Comparison of ENCODE assay signal across 10 mouse cellular contexts in genomic region chr13:54792259-54793230, GRCm38 (mm10). TPM values are rescaled to one million over a fixed set of nuclear protein-coding genes. Genes with fewer than 3 reads are reported as not detected.
DNase-seq lines count a peak whose midpoint lies in the region; ATAC-seq and TF ChIP-seq lines count a peak whose summit lies in the region.
"Had no signal": no experiment of that assay in that cellular context is flagged by ENCODE, and none has a peak within 500 bp of the region (broad histone marks: within the 10 kb centered on the region; RNA-seq: fewer than 3 reads in every experiment).

No protein-coding gene starts in this region.

- no peaks in the 10 kb centered on the region for H3K9me3 ChIP-seq in liver, embryonic 12.5 days (replicated peaks)
- no peaks in the 10 kb centered on the region for H3K9me3 ChIP-seq in MEL (replicated peaks; ENCODE audit: insufficient read depth, low read length)

- H3K4me2 ChIP-seq in liver, embryonic 12.5 days = no peak overlapping the region

- H3K4me1 ChIP-seq in liver, adult 2 months (ENCODE audit: control insufficient read depth, insufficient read depth, low read length) = peaks cover 4% of the 10 kb centered on the region; the same call in 1 of the 2 replicates
- peaks cover 21% of the 10 kb centered on the region for H3K4me1 ChIP-seq in liver, embryonic 12.5 days
- peaks cover 0 to 5% of the 10 kb centered on the region in 2 experiments; a peak in 2 of 4 replicates for H3K4me1 ChIP-seq in MEL (ENCODE audit: control insufficient read depth in 1 of 2, insufficient read depth in 2 of 2, low read length in 2 of 2)

- ATAC-seq in liver, embryonic 12.5 days = no peak

- no peaks in the 10 kb centered on the region for H3K36me3 ChIP-seq in liver, adult 2 months (ENCODE audit: control insufficient read depth, insufficient read depth, low read length)
- H3K36me3 ChIP-seq in liver, embryonic 12.5 days = no peaks in the 10 kb centered on the region
- H3K36me3 ChIP-seq in MEL (ENCODE audit: control insufficient read depth in 1 of 2, insufficient read depth in 2 of 2, low read length in 2 of 2) = no peaks in the 10 kb centered on the region; a peak in 1 of 4 replicates

- no peak overlapping the region for H3K27ac ChIP-seq in liver, adult 2 months (replicated peaks; ENCODE audit: insufficient read depth, low read depth, low read length)
- no peak overlapping the region for H3K27ac ChIP-seq in liver, embryonic 12.5 days
- H3K27ac ChIP-seq in MEL (ENCODE audit: control insufficient read depth, low read depth, low read length) = no peak overlapping the region

- no peak overlapping the region for H3K4me3 ChIP-seq in liver, adult 2 months (ENCODE audit: insufficient read depth, low read depth, low read length)
- H3K4me3 ChIP-seq in liver, embryonic 12.5 days = no peak overlapping the region
- no peak overlapping the region for H3K4me3 ChIP-seq in MEL (ENCODE audit: control insufficient read depth in 1 of 2, insufficient read depth in 1 of 2, low read depth in 2 of 2, low read length in 2 of 2)

- TF ChIP-seq EP300 in MEL (IDR thresholded peaks at IDR 0.05; ENCODE audit: low read depth in 1 of 2, low read length in 2 of 2) = no peak

- 40% methylated on average over 21 of the region's 21 CpGs for WGBS in liver, adult 2 months
- 12% methylated on average over 21 of the region's 21 CpGs for WGBS in liver, embryonic 12.5 days (ENCODE audit: insufficient replicate concordance)

- TF ChIP-seq CTCF in liver, adult 2 months (IDR thresholded peaks at IDR 0.05; ENCODE audit: low read depth, low read length) = peak; percentile 37; the same call in 1 of the 2 replicates
- peak in 2 of 3 experiments; percentile 8 to 31; a peak in 2 of 6 replicates for TF ChIP-seq CTCF in MEL (IDR thresholded peaks at IDR 0.05 in 2 of 3, conservative IDR thresholded peaks at IDR 0.05 in 1 of 3; ENCODE audit: control insufficient read depth in 1 of 3, insufficient read depth in 1 of 3, low read depth in 2 of 3, low read length in 3 of 3, poor library complexity in 1 of 3, severe bottlenecking in 1 of 3)

- TF ChIP-seq POLR2A in liver, adult 2 months (IDR thresholded peaks at IDR 0.05; ENCODE audit: extremely low read depth, insufficient read depth, low read length) = no peak
- TF ChIP-seq POLR2A in MEL (IDR thresholded peaks at IDR 0.05; ENCODE audit: control insufficient read depth in 1 of 2, insufficient read depth in 1 of 2, low read depth in 1 of 2, low read length in 2 of 2, poor library complexity in 1 of 2) = no peak

- no peak overlapping the region for H3K9ac ChIP-seq in liver, adult 2 months (ENCODE audit: low read depth, low read length)
- H3K9ac ChIP-seq in liver, embryonic 12.5 days = no peak overlapping the region
- no peak overlapping the region for H3K9ac ChIP-seq in MEL (ENCODE audit: control insufficient read depth, low read depth, low read length, poor library complexity, severe bottlenecking)

- no peaks in the 10 kb centered on the region for H3K79me2 ChIP-seq in liver, adult 2 months (ENCODE audit: control insufficient read depth, insufficient read depth, low read length)
- no peaks in the 10 kb centered on the region; the same call in 1 of the 2 replicates for H3K79me2 ChIP-seq in MEL (ENCODE audit: control insufficient read depth, insufficient read depth, low read length, poor library complexity)

- peak; percentile 66 to 81 for DNase-seq in cerebellum, postnatal 10 days
- DNase-seq in cerebellum, adult 8-10 months = no peak
- no peak for DNase-seq in liver, adult 2 months (ENCODE audit: extremely low read depth, low read depth, low spot score)
- no peak for DNase-seq in MEL (ENCODE audit: low read depth, low spot score)
- peak; percentile 23 for DNase-seq in naive thymus-derived CD4-positive, alpha-beta T cell, adult 2 months (ENCODE audit: low read depth)
- no peak for DNase-seq in spleen, postnatal 14 days (ENCODE audit: low spot score in 2 of 2)
- DNase-seq in ovary, postnatal 10 days (ENCODE audit: low spot score) = no peak
- DNase-seq: gastrocnemius, postnatal 14 days had no signal

- 0 out of 2 replicates have a peak, but pooled peaks cover 3% of the 10 kb centered on the region for H3K27me3 ChIP-seq in liver, adult 2 months (ENCODE audit: control insufficient read depth, insufficient read depth, low read length)
- peaks cover 83% of the 10 kb centered on the region for H3K27me3 ChIP-seq in liver, embryonic 12.5 days (replicated peaks)
- no peaks in the 10 kb centered on the region for H3K27me3 ChIP-seq in MEL (ENCODE audit: control insufficient read depth in 1 of 2, insufficient read depth in 2 of 2, low read length in 2 of 2)

- TF ChIP-seq RAD21 in MEL (IDR thresholded peaks at IDR 0.05; ENCODE audit: low read depth, low read length) = no peak

TF ChIP-seq in MEL, 35 proteins besides CTCF, POLR2A, EP300 and RAD21:
- TF ChIP-seq TAL1 (IDR thresholded peaks at IDR 0.05; ENCODE audit: low read length) = no peak
- TF ChIP-seq MAFK (IDR thresholded peaks at IDR 0.05; ENCODE audit: borderline replicate concordance, low read depth, low read length) = no peak
- TF ChIP-seq SIN3A (IDR thresholded peaks at IDR 0.05; ENCODE audit: low read length) = no peak
- no peak for TF ChIP-seq ETS1 (IDR thresholded peaks at IDR 0.05; ENCODE audit: low read depth, low read length)

RNA-seq across cellular contexts. Expression of gene Tspan17, which starts 3.4 kb away (rescaled TPM):
- 0.74 and 0.94 TPM in 2 replicates for total RNA-seq in liver, adult 2 months (2014; rRNA removed)
- polyA plus RNA-seq in liver, adult 2 months (2012; rRNA removed) = 1.4 and 2.4 TPM in 2 replicates
- 1.8 and 2.3 TPM in 2 replicates for polyA plus RNA-seq in liver, embryonic 12.5 days (2016; fragmentation: Nextera tagmentation; extraction: Ambion mirVana)
- 3.3 and 4.1 TPM in 2 replicates for total RNA-seq in MEL (2012; rRNA removed)
- 10 to 100 TPM in 1 of 2 experiments, not detected in 1; 23.0 TPM for polyA plus RNA-seq in MEL (2012; ENCODE audit: insufficient read depth in 1 of 2, insufficient read length in 2 of 2, low read depth in 1 of 2, low replicate concordance in 2 of 2, missing spikeins in 1 of 2)

RNA-seq across cellular contexts. Expression of gene Eif4e1b, which starts 8.7 kb away (rescaled TPM):
- total RNA-seq in liver, adult 2 months (2014; rRNA removed) = not detected in 2 replicates
- polyA plus RNA-seq in liver, adult 2 months (2012; rRNA removed) = not detected in 2 replicates
- polyA plus RNA-seq in liver, embryonic 12.5 days (2016; fragmentation: Nextera tagmentation; extraction: Ambion mirVana) = not detected in 2 replicates
- not detected in 2 replicates for total RNA-seq in MEL (2012; rRNA removed)
- polyA plus RNA-seq in MEL (2012; ENCODE audit: insufficient read depth in 1 of 2, insufficient read length in 2 of 2, low read depth in 1 of 2, low replicate concordance in 2 of 2, missing spikeins in 1 of 2) = not detected
- total RNA-seq: gastrocnemius, postnatal 14 days had no signal
- polyA plus RNA-seq: lung, embryonic 16.5 days had no signal

RNA-seq across cellular contexts. Expression of gene Sncb, which starts 26.1 kb away (rescaled TPM):
- total RNA-seq in liver, adult 2 months (2014; rRNA removed) = not detected in 2 replicates
- polyA plus RNA-seq in liver, adult 2 months (2012; rRNA removed) = not detected in 2 replicates
- not detected in 2 replicates for polyA plus RNA-seq in liver, embryonic 12.5 days (2016; fragmentation: Nextera tagmentation; extraction: Ambion mirVana)
- not detected in 2 replicates for total RNA-seq in MEL (2012; rRNA removed)
- polyA plus RNA-seq in MEL (2012; ENCODE audit: insufficient read depth in 1 of 2, insufficient read length in 2 of 2, low read depth in 1 of 2, low replicate concordance in 2 of 2, missing spikeins in 1 of 2) = not detected
- polyA plus RNA-seq: lung, embryonic 16.5 days had no signal

RNA-seq across cellular contexts. Expression of gene Gprin1, which starts 42.9 kb away (rescaled TPM):
- not detected in 2 replicates for total RNA-seq in liver, adult 2 months (2014; rRNA removed)
- polyA plus RNA-seq in liver, adult 2 months (2012; rRNA removed) = not detected in 2 replicates
- polyA plus RNA-seq in liver, embryonic 12.5 days (2016; fragmentation: Nextera tagmentation; extraction: Ambion mirVana) = 0.23 and 0.35 TPM in 2 replicates
- total RNA-seq in MEL (2012; rRNA removed) = not detected in 2 replicates
- not detected for polyA plus RNA-seq in MEL (2012; ENCODE audit: insufficient read depth in 1 of 2, insufficient read length in 2 of 2, low read depth in 1 of 2, low replicate concordance in 2 of 2, missing spikeins in 1 of 2)

Comparison
In these comparisons a context has a peak if more than half of its experiments do, and no peak if none do; other contexts are left out.
1. DNase-seq: peak in cerebellum, postnatal 10 days (2 of 2) and naive thymus-derived CD4-positive, alpha-beta T cell, adult 2 months (single experiment); none in cerebellum, adult 8-10 months (single experiment), liver, adult 2 months (single experiment), MEL (single experiment), spleen, postnatal 14 days (0 of 2) and ovary, postnatal 10 days (single experiment).